Mouse (Mus musculus) kidney, adult 2 months (tissue): Measurements from ENCODE around the gene Fgf13. TPM values are rescaled to one million over a fixed set of nuclear protein-coding genes. Genes with fewer than 3 reads are reported as not detected.

Experiments used
- DNase-seq: peaks from one replicate; pipeline ENCODE4 v3.0.0; 2021
- H3K27ac ChIP-seq: fragments of 200-500 bp; 2 replicates; pipeline ENCODE4 v1.5.1; 2012; ENCODE audit warnings: low read depth, low read length, control low read depth, inconsistent platforms; ENCODE audit not compliant: insufficient read depth
- H3K27me3 ChIP-seq: fragments of 200-500 bp; replicated peaks from 2 replicates; pipeline ENCODE4 v1.6.1; 2012; ENCODE audit warnings: mild to moderate bottlenecking, moderate library complexity, low read length, inconsistent platforms; ENCODE audit not compliant: control insufficient read depth, insufficient read depth
- H3K36me3 ChIP-seq: fragments of 200-500 bp; 2 replicates; pipeline ENCODE4 v1.6.1; 2012; ENCODE audit warnings: mild to moderate bottlenecking, moderate library complexity, low read length, inconsistent platforms; ENCODE audit not compliant: control insufficient read depth, insufficient read depth
- H3K4me1 ChIP-seq: fragments of 200-500 bp; 2 replicates; pipeline ENCODE4 v1.6.1; 2011; ENCODE audit warnings: low read length; ENCODE audit not compliant: control insufficient read depth, insufficient read depth
- H3K4me3 ChIP-seq: fragments of 200-500 bp; 2 replicates; pipeline ENCODE4 v1.5.1; 2011; ENCODE audit warnings: mild to moderate bottlenecking, low read depth, low read length, control low read depth; ENCODE audit not compliant: insufficient read depth
- CTCF ChIP-seq: fragments of 200-500 bp; conservative IDR thresholded peaks from 2 replicates; pipeline ENCODE4 v1.5.1; 2011; ENCODE audit warnings: low read depth, mild to moderate bottlenecking, control low read depth, low read length, moderate library complexity, mixed read lengths; ENCODE audit not compliant: insufficient read depth, insufficient read length
- POLR2A ChIP-seq: fragments of 200-500 bp; IDR thresholded peaks from one replicate; pipeline ENCODE4 v1.6.1; 2011; ENCODE audit warnings: low read depth, low read length, control low read depth
- WGBS: fragments of 180-500 bp; shearing (Covaris S2); methylation state at CpG from one replicate; pipeline ENCODE4 v1.1.7; 2018; 5-methylcytosine and 5-hydroxymethylcytosine counted together
- polyA plus RNA-seq: library from polyadenylated mRNA; depleted of rRNA; stranded (reverse); fragments of >200 nt; gene quantifications from 2 replicates; pipeline ENCODE4 v1.2.3, GENCODE M21; 2012

Gene Fgf13
- polyA plus RNA-seq, 1 experiment, result 0.59 TPM

DNA sequence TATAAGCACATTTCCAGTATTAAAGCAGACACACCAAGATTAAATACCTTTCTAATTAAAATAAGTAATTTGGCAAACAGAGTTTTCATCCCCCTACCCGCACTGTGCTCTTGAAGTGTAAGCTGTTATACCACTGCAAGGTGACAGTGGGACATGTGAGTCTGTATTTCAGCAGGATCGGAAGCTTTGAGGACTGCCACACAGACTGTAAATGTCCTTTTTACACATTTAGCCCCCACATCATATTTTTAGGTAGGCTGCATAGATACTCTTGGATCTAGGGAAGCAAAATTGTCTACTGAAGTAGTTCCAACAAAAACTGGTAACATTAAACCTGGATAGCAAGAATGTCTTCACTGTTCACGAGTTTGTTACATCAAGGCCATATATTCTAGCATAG, 495.8 kb downstream of the Fgf13 start:
- TF ChIP-seq CTCF, result no peak
- WGBS, result 69% methylated on average over 3 of the region's 3 CpGs

DNA sequence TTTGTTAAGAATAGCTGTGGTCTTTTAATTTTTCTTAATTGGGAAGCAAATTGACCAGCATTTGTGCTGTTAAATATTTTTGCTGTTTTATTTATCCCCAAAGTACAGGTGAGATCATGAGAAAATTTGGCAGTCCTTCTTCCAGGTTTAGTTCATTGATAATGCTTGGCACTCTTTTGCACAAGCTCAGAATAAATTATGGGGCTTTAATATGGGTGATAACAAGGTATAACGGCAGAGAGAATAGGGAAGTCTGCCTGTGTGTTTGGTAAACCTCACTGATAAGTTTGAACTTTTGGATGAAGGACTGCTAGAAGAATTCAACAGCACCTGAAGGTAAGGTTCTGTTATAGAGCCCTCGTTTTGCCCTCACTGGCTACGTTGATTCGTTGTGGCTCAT, 504.7 kb downstream of the Fgf13 start:
- Histone ChIP-seq H3K36me3 (no peaks in the 10 kb centered on the region), H3K4me3 (no peak overlapping the region), H3K27me3 (no peaks in the 10 kb centered on the region), H3K27ac (no peak overlapping the region), H3K4me1 (no peaks in the 10 kb centered on the region)
- no peak for TF ChIP-seq CTCF
- no peak for TF ChIP-seq POLR2A
- DNase-seq, result no peak
- WGBS, result 67% methylated on average over 4 of the region's 4 CpGs

More for the DNA sequence above, 495.8 kb downstream of the Fgf13 start:
- Histone ChIP-seq H3K27me3 (no peaks in the 10 kb centered on the region), H3K36me3 (no peaks in the 10 kb centered on the region), H3K4me3 (no peak overlapping the region), H3K4me1 (no peaks in the 10 kb centered on the region), H3K27ac (no peak overlapping the region)
- no peak for DNase-seq

DNA sequence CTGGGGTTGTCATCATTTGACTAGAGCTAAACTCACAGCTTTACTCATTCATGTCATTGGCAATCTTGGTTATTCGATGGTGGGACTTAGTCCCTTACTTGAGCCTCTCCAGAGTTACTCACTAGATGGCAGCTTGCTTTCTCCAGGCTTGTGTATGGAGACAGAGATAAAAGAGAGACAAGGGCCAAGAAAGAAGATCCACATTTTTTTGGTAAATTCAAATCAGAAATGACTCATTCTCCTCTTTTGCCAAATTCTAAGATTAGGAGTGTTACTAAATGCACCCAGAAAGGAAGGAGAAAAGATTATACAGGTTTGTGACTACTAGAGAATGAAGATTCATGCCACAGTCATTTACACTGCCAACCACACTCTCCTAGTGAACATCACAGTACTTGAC, 532.9 kb downstream of the Fgf13 start:
- Histone ChIP-seq H3K4me1 (no peaks in the 10 kb centered on the region), H3K36me3 (no peaks in the 10 kb centered on the region), H3K27me3 (no peaks in the 10 kb centered on the region), H3K27ac (no peak overlapping the region), H3K4me3 (no peak overlapping the region)
- DNase-seq, result no peak
- TF ChIP-seq POLR2A, result no peak
- no peak for TF ChIP-seq CTCF
- 68% methylated on average over 1 of the region's 1 CpGs for WGBS
